Mouse (Mus musculus): ENCODE results near the gene Olfr638.
"Not testable (repeated sequence)": the region's sequence is repeated elsewhere in the genome, so short reads cannot be mapped to it uniquely, and the experiment has no call there.

Olfr638 gene

DNA sequence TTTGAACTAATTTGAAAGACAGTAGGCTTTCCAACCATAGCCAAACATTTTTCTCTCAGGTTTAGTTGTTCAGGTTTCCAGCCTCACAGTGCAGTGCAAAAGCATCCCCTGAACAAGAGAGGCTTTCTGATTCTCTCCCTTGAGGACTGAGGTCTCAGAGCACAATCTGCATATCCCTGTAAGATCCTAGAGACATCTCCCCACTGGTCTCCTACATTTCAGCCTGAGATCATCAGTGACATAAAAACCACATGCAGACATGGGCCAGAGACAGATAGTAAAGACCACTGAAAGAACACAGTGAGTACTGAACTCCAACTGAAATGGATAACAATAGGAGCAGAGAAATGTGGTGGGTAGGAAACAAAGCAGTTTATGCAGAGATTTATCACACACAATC lies at the start of gene Olfr638:
TSS of gene Olfr638 (plus strand) at position 301 of the 400 bp plus-strand sequence.
- no peak for DNase-seq (ENCODE audit: low read depth)

DNA sequence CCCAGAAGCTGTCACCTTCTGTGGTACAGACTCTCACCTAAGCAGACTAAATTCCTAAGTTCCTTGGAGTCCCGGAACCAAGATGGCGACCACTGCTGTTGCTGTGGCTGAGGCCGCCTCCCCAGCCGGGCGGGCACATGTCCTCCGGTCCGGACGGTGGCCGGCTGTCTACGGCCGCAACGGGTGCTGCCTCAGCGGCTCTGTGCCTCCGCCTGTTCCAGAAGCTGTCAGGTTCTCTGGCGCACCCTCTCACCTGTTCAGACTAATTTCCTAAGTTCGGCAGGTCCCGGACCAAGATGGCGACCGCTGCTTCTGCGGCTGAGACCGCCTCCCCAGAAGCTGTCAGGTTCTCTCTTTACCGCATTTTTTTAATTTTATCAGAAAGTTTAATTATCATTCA lies 31.7 kb upstream of the Olfr638 start:
- DNase-seq (ENCODE audit: low read depth): not testable (repeated sequence)

DNA sequence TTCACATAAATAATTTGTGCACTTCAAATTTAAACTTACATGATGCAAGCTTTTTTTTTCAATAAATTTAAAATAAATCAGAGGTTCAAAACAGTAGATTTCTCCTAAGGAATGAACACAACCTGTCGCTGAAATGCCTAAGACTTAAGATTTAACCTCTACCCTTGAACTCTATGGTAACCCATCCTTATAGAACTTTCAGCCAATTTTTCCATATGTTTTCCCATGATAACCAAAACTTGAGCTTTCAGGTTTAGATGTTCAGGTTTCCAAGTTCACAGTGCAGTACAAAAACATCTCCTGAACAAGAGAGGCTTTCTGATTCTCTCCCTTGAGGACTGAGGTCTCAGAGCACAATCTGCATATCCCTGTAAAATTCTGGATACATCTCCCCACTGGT lies 27.7 kb upstream of the Olfr638 start, which contains the start of gene Olfr635:
TSS of gene Olfr635 (plus strand) at position 301 of the 400 bp plus-strand sequence.
- no peak for DNase-seq (ENCODE audit: low read depth)

DNA sequence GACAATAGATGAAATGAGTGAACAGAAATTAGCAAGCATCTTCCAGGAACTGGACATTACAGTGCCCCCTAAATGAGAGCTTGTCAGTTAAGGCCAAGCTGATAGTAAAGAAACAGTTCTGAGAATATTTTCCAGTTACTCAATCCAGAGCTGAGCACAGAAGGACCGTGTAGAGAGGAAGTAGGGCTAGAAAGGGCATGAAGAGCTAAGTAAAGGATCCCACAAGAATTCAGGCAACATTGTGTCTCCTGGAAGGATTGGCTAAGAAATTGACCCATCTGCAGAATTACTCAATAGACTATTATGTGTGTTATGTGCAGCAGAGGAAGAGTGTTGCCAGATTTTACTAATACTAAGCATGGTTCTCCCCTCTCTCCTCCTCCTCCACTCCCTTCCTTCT lies 26.8 kb upstream of the Olfr638 start:
- no peak for DNase-seq (ENCODE audit: low read depth)

DNA sequence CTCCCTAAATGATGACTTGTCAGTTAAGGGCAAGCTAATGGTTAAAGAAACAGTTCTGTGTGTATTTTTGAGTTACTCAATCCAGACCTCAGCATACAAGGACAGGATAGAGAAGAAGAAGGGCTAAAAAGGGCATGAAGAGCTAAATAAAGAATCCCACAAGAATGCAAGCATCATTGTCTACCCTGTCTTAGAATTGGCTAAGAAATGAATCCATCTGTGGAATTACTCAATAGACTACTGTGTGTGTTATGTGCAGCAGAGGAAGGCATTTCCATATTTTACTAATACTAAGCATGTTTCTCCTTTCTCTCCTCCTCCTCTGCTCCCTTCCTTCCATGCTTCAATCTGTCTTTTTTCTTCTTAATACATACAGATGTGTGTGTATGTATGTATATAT lies 578 bp downstream of the Olfr638 start:
- DNase-seq (ENCODE audit: low read depth): no peak

DNA sequence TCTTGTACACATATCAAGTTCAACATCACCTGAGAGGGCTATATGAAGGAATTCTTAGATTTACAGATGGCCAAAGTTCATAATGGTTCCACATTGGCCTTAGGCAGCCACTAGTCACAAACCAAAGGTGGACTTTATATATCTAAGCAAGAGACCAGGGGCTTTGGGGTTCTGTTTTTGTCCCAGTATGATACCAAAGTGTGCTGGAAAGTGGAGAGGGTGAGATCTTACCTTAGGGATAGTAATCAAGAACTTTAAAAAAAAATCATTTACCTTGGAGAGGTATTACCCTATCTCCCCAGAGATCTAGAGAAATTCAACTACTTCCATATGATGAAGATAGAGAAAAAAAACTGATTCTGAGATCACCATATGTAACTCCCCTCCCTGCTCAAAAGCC lies 18.7 kb downstream of the Olfr638 start, which contains the start of gene Olfr639:
TSS of gene Olfr639 (minus strand) at position 101 of the 400 bp plus-strand sequence.
- no peak for DNase-seq (ENCODE audit: low read depth)

DNA sequence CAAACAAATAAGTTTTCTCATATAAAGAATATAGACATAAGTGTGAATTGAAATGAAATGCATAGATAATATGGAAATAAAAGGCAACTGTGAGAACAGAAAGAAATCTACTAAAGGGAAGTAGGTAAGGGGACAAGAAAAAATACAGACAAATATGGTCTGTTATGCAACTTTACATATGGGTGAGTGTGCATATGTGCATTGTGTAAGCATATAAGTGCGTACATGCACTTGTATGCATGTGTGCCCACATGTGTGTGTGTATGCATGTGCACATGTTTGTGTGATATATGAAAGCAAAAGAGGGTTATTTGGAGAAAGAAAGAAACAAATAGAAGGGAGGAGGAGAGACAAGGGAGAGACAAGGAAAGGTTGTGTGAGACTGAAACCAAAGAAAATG lies 20.4 kb downstream of the Olfr638 start:
- no peak for DNase-seq (ENCODE audit: low read depth)

DNA sequence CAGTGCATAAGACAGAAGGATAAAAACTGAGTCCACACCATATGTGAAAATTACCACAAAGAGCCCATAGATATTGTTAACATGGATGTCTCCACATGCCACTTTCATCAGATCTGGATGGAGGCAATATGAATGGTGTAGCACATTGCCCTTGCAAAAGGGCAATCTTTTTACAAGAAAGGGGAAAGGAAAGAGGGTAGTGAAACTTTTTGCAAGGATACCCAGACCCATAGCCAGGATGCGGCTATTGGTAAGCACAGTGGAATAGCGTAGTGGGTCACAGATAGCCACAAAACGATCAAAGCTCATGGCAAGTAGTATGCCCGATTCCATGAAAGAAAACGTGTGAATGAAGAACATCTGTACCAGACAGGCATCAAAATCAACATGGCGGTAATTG lies 23.1 kb downstream of the Olfr638 start:
- no peak for DNase-seq (ENCODE audit: low read depth)

DNA sequence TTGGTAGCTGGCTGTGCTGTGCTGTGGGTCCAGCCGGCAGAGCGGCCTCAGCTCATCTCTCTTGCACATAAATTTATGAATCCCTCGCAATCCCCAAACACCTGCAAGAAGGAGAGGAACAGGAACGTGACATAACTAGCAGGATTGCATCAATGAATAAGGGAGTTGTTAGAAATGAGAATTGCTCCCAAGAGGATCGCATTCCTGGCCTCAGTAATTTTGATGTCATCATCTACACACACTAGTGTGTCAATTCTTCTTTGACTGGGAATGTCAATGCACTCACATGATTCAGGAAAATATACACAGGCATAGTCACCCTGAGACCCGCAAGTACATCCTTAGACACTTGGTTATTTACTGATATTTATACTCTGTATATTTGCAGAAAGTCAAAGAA lies 26.9 kb downstream of the Olfr638 start, which contains the start of gene Olfr640:
TSS of gene Olfr640 (minus strand) at position 101 of the 400 bp plus-strand sequence.
- DNase-seq (ENCODE audit: low read depth): no peak

DNA sequence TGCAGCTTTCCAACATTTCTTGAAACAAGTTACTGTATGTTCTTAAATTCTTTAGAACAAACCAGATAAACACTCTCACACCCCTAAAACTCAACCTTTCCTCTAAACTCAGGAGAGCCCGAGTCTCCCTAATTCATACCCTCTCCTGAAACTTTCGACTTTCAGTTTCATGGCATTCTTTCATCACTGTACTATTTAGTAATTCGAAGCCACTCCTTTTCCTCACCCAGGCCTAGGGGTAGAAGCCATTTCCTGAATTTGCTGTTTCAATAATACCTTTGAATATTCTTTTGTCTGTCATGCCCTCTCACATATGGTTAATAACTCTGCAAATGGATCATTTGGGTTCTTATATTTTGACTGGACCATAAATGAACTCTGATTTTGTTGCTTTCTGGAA lies 28.4 kb downstream of the Olfr638 start:
- DNase-seq (ENCODE audit: low read depth): no peak

DNA sequence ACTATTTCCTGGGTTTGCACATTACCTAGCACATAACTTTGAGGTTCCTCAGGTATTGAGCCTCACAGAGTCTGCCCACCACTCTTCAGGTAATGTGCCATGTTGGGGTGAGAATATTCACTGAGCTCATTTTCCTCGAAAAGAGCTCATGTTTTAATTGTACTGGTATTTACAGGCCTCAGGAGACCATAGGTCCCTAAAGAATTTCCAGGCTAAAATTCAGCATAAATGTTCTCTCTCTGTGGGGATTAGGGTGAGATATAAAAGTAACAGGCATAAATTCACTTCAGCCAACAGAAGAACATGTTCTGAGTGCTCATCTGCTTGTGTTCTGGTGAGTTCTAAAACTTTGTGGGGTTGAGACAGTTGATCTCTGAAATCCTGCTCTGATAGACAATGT lies 36.6 kb downstream of the Olfr638 start, which contains the start of gene Olfr641:
TSS of gene Olfr641 (plus strand) at position 301 of the 400 bp plus-strand sequence.
- DNase-seq (ENCODE audit: low read depth): no peak

DNA sequence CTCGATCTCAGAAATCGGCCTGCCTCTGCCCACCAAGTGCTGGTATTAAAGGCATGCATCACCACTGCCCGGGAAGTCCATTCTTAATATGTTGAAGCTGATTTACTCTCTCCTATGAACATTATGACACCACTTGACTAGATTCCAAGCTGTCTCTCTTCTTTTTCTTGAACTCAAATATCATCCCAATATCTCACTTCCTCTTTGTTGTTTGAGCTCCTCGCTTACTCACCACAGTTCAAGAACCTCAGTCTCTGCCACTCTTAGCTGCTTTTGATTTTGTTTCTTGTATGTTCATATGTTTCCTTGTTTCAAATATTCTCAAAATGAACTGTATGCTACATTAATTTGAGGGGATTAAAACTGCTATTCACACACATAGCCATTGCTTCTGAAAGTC lies 52.2 kb downstream of the Olfr638 start:
- DNase-seq (ENCODE audit: low read depth): no peak

DNA sequence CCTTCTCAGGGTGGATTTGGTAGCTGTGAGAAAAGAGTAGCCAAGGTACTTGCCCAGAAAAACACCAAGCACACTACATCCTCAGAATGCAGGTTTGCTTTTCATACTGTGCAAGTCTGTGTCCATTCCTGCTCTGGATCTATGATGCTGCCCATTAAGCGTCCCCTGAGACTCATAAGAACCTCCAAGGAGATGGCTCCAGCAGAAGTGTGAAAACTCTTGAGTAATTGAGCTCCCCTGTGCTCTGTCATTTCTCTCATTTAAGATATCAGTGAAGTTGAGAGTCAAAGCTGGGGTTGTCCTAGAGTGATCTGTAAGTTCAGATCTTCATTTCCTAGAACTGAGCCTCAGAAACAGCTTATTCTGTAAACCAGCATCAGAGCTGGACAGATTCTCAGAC lies 54.0 kb downstream of the Olfr638 start, which contains the start of gene Olfr642:
TSS of gene Olfr642 (minus strand) at position 101 of the 400 bp plus-strand sequence.
- no peak for DNase-seq (ENCODE audit: low read depth)

Measured in NIH3T3 (cell line).